ENCODE assay signal across 9 mouse cellular contexts in genomic region chr3:108411026-108411753, GRCm38 (mm10). TPM values are rescaled to one million over a fixed set of nuclear protein-coding genes. Genes with fewer than 3 reads are reported as not detected.
DNase-seq lines count a peak whose midpoint lies in the region; ATAC-seq and TF ChIP-seq lines count a peak whose summit lies in the region.
"Had no signal": no experiment of that assay in that cellular context is flagged by ENCODE, and none has a peak within 500 bp of the region (broad histone marks: within the 10 kb centered on the region; RNA-seq: fewer than 3 reads in every experiment).

No protein-coding gene starts in this region.

- peak; percentile 37 to 48 for DNase-seq in cerebellum, postnatal 14 days
- DNase-seq in cerebellum, adult 8-10 months = no peak
- peak; percentile 81 for DNase-seq in Patski (ENCODE audit: low read depth, low spot score)
- peak; percentile 62 for DNase-seq in midbrain, embryonic 10.5 days (ENCODE audit: low spot score)
- DNase-seq in adrenal gland, postnatal 36 days = no peak
- DNase-seq in urinary bladder, postnatal 36 days (ENCODE audit: low spot score in 2 of 2) = no peak

- H3K4me2 ChIP-seq in hindbrain, embryonic 15.5 days = peak overlapping the region; percentile 83

- no peak for TF ChIP-seq CTCF in Patski (IDR thresholded peaks at IDR 0.05)

- peak; percentile 46 for ATAC-seq in Patski
- ATAC-seq in hindbrain, embryonic 15.5 days (ENCODE audit: low FRiP score, low read depth) = no peak
- no peak for ATAC-seq in monocyte, adult 5-6 weeks (replicated peaks; ENCODE audit: insufficient number of reproducible peaks, low FRiP score, low TSS enrichment, poor library complexity, severe bottlenecking)

- H3K9ac ChIP-seq in hindbrain, embryonic 15.5 days = peak overlapping the region; percentile 51

- H3K4me1 ChIP-seq in hindbrain, embryonic 15.5 days (replicated peaks) = peaks cover 87% of the 10 kb centered on the region
- peaks cover 99% of the 10 kb centered on the region for H3K4me1 ChIP-seq in midbrain, embryonic 10.5 days

- no peaks in the 10 kb centered on the region for H3K27me3 ChIP-seq in Patski
- no peaks in the 10 kb centered on the region for H3K27me3 ChIP-seq in hindbrain, embryonic 15.5 days
- peaks cover 1% of the 10 kb centered on the region for H3K27me3 ChIP-seq in midbrain, embryonic 10.5 days (ENCODE audit: low read depth, poor library complexity, severe bottlenecking)

- in situ Hi-C loops in Patski (cut with MboI; ENCODE audit: low pct_unique_long_range_greater_than_20kb) = no loop called here

- POLR2A ChIA-PET in Patski (lab: Charles Lee) = interaction anchor here (1.0 to 7.3 kb wide), 6 partner anchors 8 to 70 kb away, joined by 3 to 61 read pairs (median 5); partner anchors contain the start of gene Sars

- peak overlapping the region; percentile 35 for H3K4me3 ChIP-seq in hindbrain, embryonic 15.5 days
- peak overlapping the region; percentile 97 for H3K4me3 ChIP-seq in midbrain, embryonic 10.5 days

- no peaks in the 10 kb centered on the region for H3K9me3 ChIP-seq in hindbrain, embryonic 15.5 days
- peaks cover 26% of the 10 kb centered on the region for H3K9me3 ChIP-seq in midbrain, embryonic 10.5 days (replicated peaks)

- peaks cover 30% of the 10 kb centered on the region for H3K36me3 ChIP-seq in hindbrain, embryonic 15.5 days
- H3K36me3 ChIP-seq in midbrain, embryonic 10.5 days = peaks cover 89% of the 10 kb centered on the region

- 9% methylated on average over 5 of the region's 5 CpGs for WGBS in hindbrain, embryonic 15.5 days
- WGBS in midbrain, embryonic 10.5 days = 11% methylated on average over 5 of the region's 5 CpGs

- H3K27ac ChIP-seq in hindbrain, embryonic 15.5 days (replicated peaks) = peak overlapping the region; percentile 91
- H3K27ac ChIP-seq in midbrain, embryonic 10.5 days (replicated peaks) = peak overlapping the region; percentile 99

- CTCF ChIA-PET in Patski (lab: Charles Lee) = interaction anchor here (0.6 to 3.2 kb wide), 12 partner anchors 9 to 247 kb away, joined by 3 to 23 read pairs (median 4); partner anchors contain the start of genes Sars and Tmem167b

RNA-seq across cellular contexts. Expression of gene Celsr2, which starts 4.2 kb away (rescaled TPM):
- polyA plus RNA-seq in Patski (2021) = 90.1 TPM
- polyA plus RNA-seq in hindbrain, embryonic 15.5 days (2015; fragmentation: Nextera tagmentation; extraction: Ambion mirVana) = 43.1 and 44.9 TPM in 2 replicates
- 53.7 and 67.5 TPM in 2 replicates for polyA plus RNA-seq in midbrain, embryonic 10.5 days (2016; fragmentation: Nextera tagmentation; extraction: Ambion mirVana)
- 1 to 10 TPM; 5.6 to 8.1 TPM for total RNA-seq in adrenal gland, postnatal 36 days (2021)
- 0.11 to 1.8 TPM (median 0.19 TPM) in 3 replicates for total RNA-seq in monocyte, adult 5-6 weeks (2017)
- polyA plus RNA-seq: C2C12 had no signal

RNA-seq across cellular contexts. Expression of gene Psrc1, which starts 27.6 kb away (rescaled TPM):
- 29.8 TPM for polyA plus RNA-seq in Patski (2021)
- polyA plus RNA-seq in hindbrain, embryonic 15.5 days (2015; fragmentation: Nextera tagmentation; extraction: Ambion mirVana) = 11.5 and 14.5 TPM in 2 replicates
- 93.3 and 105 TPM in 2 replicates for polyA plus RNA-seq in midbrain, embryonic 10.5 days (2016; fragmentation: Nextera tagmentation; extraction: Ambion mirVana)
- total RNA-seq in adrenal gland, postnatal 36 days (2021) = 1 to 10 TPM; 1.0 to 1.6 TPM
- total RNA-seq in monocyte, adult 5-6 weeks (2017) = 0.68 to 1.4 TPM (median 0.86 TPM) in 3 replicates

RNA-seq across cellular contexts. Expression of gene Sars, which starts 33.8 kb away (rescaled TPM):
- polyA plus RNA-seq in Patski (2021) = 536 TPM
- polyA plus RNA-seq in hindbrain, embryonic 15.5 days (2015; fragmentation: Nextera tagmentation; extraction: Ambion mirVana) = 197 and 219 TPM in 2 replicates
- polyA plus RNA-seq in midbrain, embryonic 10.5 days (2016; fragmentation: Nextera tagmentation; extraction: Ambion mirVana) = 179 and 187 TPM in 2 replicates
- total RNA-seq in adrenal gland, postnatal 36 days (2021) = 100 to 1,000 TPM; 185 to 210 TPM
- total RNA-seq in monocyte, adult 5-6 weeks (2017) = 120 to 326 TPM (median 130 TPM) in 3 replicates

RNA-seq across cellular contexts. Expression of gene Mybphl, which starts 46.5 kb away (rescaled TPM):
- polyA plus RNA-seq in Patski (2021) = not detected
- polyA plus RNA-seq in hindbrain, embryonic 15.5 days (2015; fragmentation: Nextera tagmentation; extraction: Ambion mirVana) = 0.35 and 0.50 TPM in 2 replicates
- 0.09 TPM in 1 of 2 replicates, not detected in the other for polyA plus RNA-seq in midbrain, embryonic 10.5 days (2016; fragmentation: Nextera tagmentation; extraction: Ambion mirVana)
- total RNA-seq in adrenal gland, postnatal 36 days (2021) = not detected
- not detected in 3 replicates for total RNA-seq in monocyte, adult 5-6 weeks (2017)
- polyA plus RNA-seq: C2C12 had no signal

Comparison
In these comparisons a context has a peak if more than half of its experiments do, and no peak if none do; other contexts are left out.
1. DNase-seq: peak in cerebellum, postnatal 14 days (2 of 2), Patski (single experiment) and midbrain, embryonic 10.5 days (single experiment); none in cerebellum, adult 8-10 months (single experiment), adrenal gland, postnatal 36 days (0 of 2) and urinary bladder, postnatal 36 days (0 of 2).